Mouse (Mus musculus) fibroblast of lung, adult 2 months (primary cell): ENCODE results near the gene Sgo2b.
A peak's percentile ranks its signal among the peaks of the same experiment; 100 is the strongest.
"Not testable (repeated sequence)": the region's sequence is repeated elsewhere in the genome, so short reads cannot be mapped to it uniquely, and the experiment has no call there.

Source experiments
- DNase-seq: peaks from one replicate; pipeline ENCODE4 v3.0.0-alpha.2; 2011; ENCODE audit warnings: low read depth

The Sgo2b gene

GRCm38 (mm10) chr8:63951626-63952377, at the start of gene Sgo2b:
Sgo2b (minus strand) TSS chr8:63952248.
- DNase-seq: no peak

DNA sequence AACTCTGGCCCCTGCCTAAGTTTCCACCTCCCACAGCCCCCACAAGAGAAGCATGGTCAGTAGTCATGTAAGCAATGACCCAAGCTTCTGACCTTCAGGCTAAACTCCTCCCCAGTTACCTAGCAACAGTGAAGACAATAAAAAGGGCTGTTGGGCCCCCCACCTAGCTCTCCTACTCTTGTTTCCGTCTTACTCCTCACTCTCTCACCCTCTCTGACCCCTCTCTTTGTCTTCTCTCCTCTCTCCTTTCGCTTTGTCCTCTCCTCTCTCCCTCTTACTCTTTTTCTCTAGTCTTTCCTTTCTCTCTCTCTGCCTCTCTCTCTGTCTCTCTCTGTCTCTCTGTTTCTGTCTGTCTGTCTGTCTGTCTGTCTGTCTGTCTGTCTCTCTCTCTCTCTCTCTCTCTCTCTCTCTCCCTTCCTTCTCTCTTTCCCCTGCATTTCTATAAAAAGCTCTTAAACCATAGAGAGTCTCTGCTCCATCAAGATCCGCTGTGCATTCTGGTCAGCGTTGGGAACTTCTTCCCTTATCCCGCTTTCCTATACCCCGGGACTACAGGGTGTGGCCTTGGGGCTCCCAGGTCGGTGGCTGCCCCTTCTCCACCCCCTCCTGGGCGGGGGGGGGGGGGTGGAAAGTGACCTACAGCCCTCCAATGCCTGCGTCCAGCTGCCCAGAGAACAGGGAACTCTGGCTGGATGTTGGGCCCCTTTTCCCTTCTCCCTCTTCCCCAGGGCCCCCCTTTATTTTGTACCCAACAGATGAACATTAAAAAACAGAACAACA, 18.8 kb upstream of the Sgo2b start:
- not testable (repeated sequence) for DNase-seq

- DNase-seq: no peak
Observed at GRCm38 (mm10) chr8:63961032-63961785, 9.2 kb upstream of the Sgo2b start.

DNA sequence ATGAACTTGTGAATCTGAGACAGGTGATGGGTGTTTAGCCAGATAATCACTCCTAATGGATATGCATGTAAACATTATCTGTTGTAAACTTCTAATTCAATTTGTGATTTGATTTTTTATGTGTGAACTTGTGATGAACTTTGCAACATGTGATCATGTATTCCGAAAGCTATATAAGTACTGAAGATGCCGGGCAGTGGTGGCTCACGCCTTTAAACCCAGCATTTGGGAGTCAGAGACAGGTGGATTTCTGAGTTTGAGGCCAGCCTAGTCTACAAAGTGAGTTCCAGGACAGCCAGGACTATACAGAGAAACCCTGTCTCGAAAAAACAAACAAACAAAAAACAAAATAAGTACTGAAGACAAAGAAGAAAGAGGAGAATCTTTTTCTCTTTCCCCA, 1.8 kb upstream of the Sgo2b start:
- not testable (repeated sequence) for DNase-seq

DNA sequence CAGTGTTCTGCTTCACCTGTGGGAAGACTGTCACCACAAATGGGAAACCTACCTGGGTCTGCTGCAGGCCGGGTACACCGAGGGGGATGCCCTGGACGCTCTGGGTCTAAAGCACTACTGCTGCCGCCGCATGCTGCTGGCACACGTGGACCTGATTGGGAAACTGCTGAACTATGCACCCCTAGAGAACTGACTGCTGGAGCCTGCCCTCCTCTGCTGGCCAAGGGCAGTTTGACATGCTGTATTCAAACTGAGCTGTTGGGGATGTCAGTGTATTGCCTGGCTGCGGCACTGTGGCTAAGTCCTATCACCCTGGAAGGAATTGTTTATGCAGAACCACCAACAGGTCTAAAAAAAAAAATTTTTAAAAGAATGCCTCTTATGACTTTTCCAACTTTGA, 18.9 kb downstream of the Sgo2b start:
- no peak for DNase-seq

GRCm38 (mm10) chr8:63929301-63930097, 22.5 kb downstream of the Sgo2b start:
- no peak for DNase-seq

DNA sequence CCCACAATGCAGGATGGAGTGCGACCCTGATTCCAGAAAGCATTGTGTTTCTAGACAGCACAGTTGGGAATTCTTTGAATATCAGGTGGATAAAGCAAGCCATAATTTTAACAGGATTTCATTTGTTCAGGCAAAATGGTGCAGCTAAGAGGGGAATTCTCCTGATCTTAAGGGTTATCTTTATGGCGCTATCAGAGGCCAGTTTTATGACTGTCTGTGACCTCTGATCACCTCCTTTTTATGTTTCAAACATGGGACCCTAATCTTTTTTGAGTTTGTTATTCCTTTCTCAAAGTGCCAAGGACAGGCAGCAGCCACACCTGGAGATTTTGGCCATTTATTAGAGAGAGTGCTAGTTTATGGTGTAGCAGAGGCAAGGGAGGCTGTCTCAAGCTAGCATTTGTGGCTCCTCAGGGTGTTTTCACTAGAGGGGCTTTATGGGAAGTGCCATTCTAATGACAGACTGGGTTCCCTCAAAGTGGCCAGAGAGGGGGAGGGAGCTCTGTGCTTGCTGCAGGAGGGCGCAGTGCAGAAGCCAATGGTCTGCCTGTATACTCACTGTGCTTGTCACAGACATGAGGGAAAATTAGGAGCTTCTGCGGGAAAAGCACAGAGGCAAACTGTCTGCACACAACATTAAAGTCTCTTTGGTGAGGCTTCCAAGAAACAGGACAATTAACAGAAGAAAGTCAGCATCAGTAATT, 30.6 kb downstream of the Sgo2b start:
- DNase-seq: no peak

GRCm38 (mm10) chr8:63895096-63895495, 57.0 kb downstream of the Sgo2b start:
- no peak for DNase-seq

DNA sequence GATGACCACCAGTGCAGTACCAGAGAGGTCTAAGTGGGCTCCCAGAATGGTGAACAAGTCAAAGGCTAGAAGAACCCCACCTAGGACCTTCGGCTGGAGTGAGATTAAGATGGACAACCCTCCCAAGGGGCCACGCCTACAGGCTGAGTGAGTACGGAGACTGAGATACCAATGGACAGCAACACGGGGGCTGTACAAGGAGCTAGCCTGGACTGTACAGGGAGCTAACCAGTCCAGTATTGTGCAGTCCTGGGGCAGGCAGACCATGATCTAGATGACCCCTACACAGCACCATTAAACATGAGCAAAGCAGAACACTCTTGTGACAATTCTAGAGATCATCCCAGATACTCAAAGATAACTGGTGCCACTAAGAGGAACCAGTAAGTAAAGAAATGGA, 73.7 kb downstream of the Sgo2b start:
- no peak for DNase-seq

DNA sequence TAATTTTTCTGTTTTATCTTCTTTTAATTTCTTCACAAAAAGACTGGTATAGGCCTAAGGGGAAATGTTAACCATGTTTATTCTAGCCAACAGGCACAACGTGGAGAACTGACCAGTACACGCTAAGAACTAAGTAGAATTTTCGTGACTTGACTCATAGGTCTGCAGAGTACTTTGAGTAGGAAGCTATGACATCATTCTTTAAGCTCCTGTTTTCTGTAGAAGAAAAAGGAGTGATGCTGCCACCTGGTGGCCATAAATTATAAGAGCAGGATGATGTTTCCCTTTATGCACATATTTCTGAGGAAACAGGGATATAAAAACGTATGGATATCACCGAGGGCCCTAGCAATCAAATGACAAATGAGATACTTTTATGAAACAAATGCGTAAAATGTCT, 74.7 kb downstream of the Sgo2b start:
- DNase-seq: peak; percentile 35

GRCm38 (mm10) chr8:63876949-63877348, 75.1 kb downstream of the Sgo2b start:
- DNase-seq: no peak
